Mouse (Mus musculus) kidney, postnatal 10 days (tissue): Measurements from ENCODE around the gene Msl3.
"Not testable (repeated sequence)": the region's sequence is repeated elsewhere in the genome, so short reads cannot be mapped to it uniquely, and the experiment has no call there.

Experiments
- DNase-seq: peaks from one replicate; pipeline ENCODE4 v3.0.0; 2021; ENCODE audit warnings: mixed read lengths

The Msl3 gene

GRCm38 (mm10) chrX:168673525-168674406 lies at the start of gene Msl3:
Msl3 (minus strand) TSS chrX:168673898.
- peak; percentile 92 for DNase-seq

- peak; percentile 22 for DNase-seq
Measured at GRCm38 (mm10) chrX:168717969-168718368, 44.3 kb upstream of the Msl3 start.

- DNase-seq = peak; percentile 6
Measured at GRCm38 (mm10) chrX:168674407-168674962, 787 bp upstream of the Msl3 start.

GRCm38 (mm10) chrX:168672913-168673524 lies 679 bp downstream of the Msl3 start:
- no peak for DNase-seq

GRCm38 (mm10) chrX:168672425-168672824 lies 1.3 kb downstream of the Msl3 start:
- DNase-seq = peak; percentile 75

- no peak for DNase-seq
Measured at GRCm38 (mm10) chrX:168663982-168664689, 9.6 kb downstream of the Msl3 start.

GRCm38 (mm10) chrX:168660236-168660635 lies 13.5 kb downstream of the Msl3 start:
- DNase-seq = no peak

- not testable (repeated sequence) for DNase-seq
Measured at GRCm38 (mm10) chrX:168659803-168660202, 13.9 kb downstream of the Msl3 start.

- no peak for DNase-seq
Measured at GRCm38 (mm10) chrX:168659275-168659674, 14.4 kb downstream of the Msl3 start.

GRCm38 (mm10) chrX:168657795-168658194 lies 15.9 kb downstream of the Msl3 start:
- DNase-seq = no peak

- no peak for DNase-seq
Measured at GRCm38 (mm10) chrX:168649336-168649735, 24.4 kb downstream of the Msl3 start.

- no peak for DNase-seq
Measured at GRCm38 (mm10) chrX:168647746-168648145, 26.0 kb downstream of the Msl3 start.

GRCm38 (mm10) chrX:168643451-168643850 lies 30.2 kb downstream of the Msl3 start:
- DNase-seq = no peak

GRCm38 (mm10) chrX:168639556-168640356 lies 33.9 kb downstream of the Msl3 start:
- peak; percentile 76 for DNase-seq
